Mouse (Mus musculus) CD4-positive, CD25-positive, alpha-beta regulatory T cell, adult 2 months (primary cell): ENCODE results near the gene Evi5l.
A peak's percentile ranks its signal among the peaks of the same experiment; 100 is the strongest.

Experiments
- DNase-seq: peaks from one replicate; pipeline ENCODE4 v3.0.0-alpha.2; 2012; ENCODE audit warnings: low read depth, low spot score

Gene Evi5l

DNA sequence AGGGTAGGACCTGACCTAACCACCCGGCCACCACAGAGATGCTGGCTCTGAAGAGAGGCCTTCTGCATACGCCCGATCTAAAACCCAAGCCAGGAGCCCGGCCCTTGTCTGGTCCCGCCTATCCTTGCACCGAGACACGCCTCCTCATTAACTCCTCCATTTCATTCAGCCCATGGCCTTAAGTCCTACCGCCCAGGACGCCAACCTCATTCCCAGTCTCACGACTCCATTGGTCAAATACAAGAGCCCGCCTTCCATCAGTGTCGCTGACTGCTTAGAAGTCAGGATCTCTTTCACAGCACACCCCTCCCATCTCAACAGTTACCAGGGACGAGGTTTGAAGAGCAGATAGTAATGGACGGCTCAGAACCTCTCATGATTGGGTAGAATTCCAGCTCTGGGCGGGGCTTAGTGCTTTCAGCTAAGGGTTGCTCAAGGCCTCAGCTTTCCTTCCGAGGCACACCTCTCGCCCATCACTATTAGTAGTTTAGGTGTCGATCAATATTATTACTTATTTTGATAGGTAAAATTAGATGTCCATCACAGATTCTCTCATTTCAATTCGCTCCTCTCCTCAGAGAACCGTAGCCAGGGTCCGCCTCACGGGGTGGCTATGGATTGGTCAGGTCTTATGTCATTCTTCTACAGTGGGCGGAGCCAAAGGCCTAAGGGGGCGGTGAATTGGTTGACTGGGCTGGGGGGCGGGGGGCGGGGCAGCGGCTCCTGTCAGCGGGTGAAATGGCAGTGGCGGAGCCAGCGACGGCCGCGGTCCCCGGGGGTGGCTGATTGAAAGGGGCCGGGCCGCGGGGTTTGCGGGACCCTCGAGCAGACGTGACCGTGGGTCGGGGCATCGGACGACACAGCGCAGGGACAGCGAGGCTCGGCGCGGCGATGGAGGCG is at the start of gene Evi5l:
Evi5l (plus strand) TSS at position 716 of the 900 bp plus-strand sequence.
- peak; percentile 98 for DNase-seq

DNA sequence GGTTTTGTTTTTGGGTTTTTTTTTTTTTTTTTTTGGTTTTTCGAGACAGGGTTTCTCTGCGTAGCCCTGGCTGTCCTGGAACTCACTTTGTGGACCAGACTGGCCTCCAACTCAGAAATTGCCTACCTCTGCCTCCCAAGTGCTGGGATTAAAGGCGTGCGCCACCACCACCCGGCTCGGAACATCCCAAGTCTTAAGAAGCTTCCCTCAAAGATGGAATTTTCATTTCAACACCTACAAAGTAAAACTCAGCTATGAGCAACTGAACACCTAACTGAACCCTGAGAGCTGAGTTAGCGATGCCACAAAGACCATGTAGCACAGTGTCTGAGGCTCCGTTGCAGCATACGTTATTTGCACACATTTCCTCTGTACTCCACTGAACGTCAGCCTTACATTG is 32.6 kb upstream of the Evi5l start, which contains the start of gene Cd209g:
Cd209g (plus strand) TSS at position 301 of the 400 bp plus-strand sequence.
- no peak for DNase-seq

DNA sequence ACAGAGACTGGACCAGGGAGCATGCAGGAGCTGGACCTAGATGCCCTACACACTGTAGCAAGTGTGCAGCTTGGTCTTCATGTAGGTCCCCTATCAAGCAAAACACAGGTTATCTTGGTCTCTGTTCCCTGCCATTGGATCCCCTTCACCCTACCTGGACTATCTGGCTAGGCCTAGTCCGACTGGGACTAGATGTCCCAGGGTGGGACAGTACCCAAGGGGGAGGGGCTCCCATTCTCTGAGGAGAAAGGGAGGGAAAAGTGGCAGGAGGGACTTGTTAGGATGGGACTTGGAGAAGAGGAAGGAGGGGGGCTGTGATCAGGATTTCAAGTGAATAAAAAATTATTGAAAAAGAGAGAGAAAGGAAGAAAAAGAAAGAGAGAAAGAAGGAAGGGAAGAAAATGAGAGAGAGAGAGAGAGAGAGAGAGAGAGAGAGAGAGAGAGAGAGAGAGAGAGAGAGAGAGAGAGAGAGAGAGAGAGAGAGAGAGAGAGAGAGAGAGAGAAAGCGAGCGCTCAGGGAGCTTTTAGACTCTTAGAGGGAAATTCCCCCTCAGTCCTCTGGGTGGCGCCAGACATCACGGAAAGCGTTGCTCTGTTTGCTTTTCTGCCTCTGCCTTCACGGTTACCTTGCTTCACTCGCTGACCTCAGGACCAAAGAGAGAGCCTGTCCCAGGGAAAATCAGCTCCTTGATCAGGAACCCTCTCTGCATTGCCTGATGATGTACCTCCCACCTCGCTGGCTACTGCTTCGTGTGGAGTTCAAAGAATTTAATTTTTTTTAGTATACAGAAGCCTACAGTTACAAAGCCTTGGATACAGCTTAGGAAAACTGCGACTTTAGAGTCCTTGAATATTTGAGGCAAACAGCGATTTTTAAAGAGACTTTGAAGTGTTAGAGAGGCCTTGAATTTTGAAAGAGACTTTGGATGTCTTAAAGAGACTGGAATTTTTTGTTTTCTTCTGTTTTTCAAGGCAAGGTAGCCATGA is 26.4 kb upstream of the Evi5l start:
- DNase-seq = peak; percentile 86

- DNase-seq = peak; percentile 66
Measured at GRCm38 (mm10) chr8:4141721-4142120, 24.6 kb upstream of the Evi5l start.

- no peak for DNase-seq
Measured at GRCm38 (mm10) chr8:4147272-4147671, 19.1 kb upstream of the Evi5l start.

DNA sequence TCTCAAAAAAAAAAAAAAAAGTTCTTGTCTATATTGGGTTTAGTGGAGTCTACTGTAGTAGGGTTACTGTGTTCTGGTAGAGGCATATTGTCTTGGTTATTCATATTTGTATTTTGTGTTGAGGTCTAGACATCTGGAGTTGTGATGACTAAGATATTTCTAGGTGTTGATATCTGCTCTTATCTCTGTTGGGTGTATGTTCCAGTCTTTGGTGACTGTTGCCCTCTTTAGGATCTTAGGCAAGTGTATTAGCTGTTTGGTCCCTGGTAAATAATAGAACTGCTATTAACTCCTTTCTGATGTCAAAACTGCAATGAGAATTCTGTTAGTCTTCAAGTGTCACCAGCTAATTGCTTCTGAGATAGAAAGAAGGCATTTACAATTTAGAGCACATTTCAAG is 11.5 kb upstream of the Evi5l start:
- no peak for DNase-seq

DNA sequence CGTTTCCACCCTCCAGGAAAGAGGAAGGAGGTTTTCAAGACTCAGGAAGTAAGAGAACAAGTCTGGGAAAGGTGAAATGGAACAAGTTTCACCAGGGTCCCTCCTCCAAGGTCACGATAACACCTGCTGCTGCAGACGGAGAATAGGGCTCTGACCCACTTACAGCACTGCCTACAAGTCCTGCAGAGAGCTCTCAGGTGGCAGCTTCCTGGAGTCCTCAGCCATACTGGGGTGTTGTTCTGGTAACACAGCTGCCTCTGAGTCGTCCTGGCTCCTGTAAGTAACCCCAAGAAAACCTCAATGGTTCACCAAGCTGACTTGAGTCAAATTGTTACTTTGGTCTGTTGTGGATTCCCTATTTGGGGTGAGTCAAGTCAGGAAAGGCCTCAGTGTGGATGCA is 3.6 kb upstream of the Evi5l start:
- no peak for DNase-seq

GRCm38 (mm10) chr8:4165176-4165851 is 1.1 kb upstream of the Evi5l start:
- DNase-seq = peak; percentile 45

DNA sequence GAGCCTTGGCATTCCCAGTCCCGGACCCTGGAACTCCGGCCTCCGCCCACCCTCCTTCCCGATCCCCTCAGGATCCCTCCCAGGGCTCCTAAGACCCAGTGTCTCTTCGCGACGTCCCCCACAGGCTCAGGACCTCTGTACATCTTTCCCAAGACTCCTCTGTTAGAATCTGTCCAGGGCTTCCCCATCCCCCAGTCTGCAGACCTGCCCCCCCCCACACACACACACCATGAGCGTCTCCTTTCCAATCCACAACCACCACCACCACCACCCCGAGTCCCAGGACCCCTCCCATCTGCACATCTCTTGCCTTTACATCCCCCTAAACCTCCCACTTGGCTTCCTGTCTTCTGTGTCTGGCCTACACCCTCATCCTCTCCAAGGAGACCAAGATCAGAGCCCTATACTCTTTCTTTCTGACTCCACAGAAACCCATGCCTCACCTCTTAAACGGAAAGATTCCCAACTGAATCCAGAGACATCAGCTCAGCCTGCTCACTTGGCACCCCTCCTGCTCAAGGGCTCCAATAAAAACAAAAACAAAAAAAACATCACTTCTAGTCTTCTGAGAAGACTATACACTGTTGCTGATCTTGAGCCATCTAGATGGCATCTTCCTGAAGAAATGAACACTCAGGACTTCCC is 636 bp downstream of the Evi5l start:
- no peak for DNase-seq

GRCm38 (mm10) chr8:4167918-4168317 is 1.6 kb downstream of the Evi5l start:
- DNase-seq = no peak

GRCm38 (mm10) chr8:4172486-4172885 is 6.1 kb downstream of the Evi5l start:
- DNase-seq = no peak

- no peak for DNase-seq
Measured at GRCm38 (mm10) chr8:4174018-4174417, 7.7 kb downstream of the Evi5l start.

- no peak for DNase-seq
Measured at GRCm38 (mm10) chr8:4183409-4183808, 17.0 kb downstream of the Evi5l start.

DNA sequence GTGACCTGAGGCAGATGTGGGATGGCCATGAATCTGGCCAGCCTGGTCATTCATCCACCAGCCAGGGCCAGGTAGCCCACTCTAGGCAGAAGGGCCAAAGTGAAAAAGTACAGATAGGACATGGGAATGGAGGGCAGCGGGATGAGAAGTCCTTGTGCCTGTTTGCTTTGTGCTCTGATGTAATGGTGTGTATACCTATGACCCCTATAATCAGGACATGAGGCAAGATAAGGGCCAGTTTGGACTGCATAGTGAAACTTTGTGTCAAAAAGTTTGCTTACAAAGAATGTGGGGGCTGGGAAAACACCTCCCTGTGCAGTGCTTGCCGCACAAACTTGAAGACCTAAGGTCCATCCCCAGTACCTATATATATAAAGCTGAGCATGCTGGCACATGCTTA is 19.8 kb downstream of the Evi5l start:
- DNase-seq = no peak

DNA sequence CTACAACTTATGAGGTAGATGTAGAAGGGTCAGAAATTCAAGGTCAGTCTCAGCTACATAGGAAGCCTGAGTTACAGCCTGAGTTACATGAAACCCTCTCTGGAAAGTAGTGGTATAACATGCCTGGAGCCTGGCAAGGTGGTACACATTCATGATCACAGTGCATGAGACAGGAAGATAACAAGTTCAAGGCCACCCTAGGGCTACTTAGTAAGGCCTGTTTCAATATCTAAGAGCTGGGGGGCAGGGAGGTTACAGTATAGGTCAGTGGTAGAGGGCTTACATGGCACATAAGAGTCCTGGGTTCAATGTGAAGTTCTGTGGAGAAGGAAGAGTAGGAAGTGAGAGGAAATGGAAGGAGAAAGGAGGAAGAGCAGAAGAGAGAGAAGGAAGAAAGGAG is 22.2 kb downstream of the Evi5l start:
- no peak for DNase-seq

DNA sequence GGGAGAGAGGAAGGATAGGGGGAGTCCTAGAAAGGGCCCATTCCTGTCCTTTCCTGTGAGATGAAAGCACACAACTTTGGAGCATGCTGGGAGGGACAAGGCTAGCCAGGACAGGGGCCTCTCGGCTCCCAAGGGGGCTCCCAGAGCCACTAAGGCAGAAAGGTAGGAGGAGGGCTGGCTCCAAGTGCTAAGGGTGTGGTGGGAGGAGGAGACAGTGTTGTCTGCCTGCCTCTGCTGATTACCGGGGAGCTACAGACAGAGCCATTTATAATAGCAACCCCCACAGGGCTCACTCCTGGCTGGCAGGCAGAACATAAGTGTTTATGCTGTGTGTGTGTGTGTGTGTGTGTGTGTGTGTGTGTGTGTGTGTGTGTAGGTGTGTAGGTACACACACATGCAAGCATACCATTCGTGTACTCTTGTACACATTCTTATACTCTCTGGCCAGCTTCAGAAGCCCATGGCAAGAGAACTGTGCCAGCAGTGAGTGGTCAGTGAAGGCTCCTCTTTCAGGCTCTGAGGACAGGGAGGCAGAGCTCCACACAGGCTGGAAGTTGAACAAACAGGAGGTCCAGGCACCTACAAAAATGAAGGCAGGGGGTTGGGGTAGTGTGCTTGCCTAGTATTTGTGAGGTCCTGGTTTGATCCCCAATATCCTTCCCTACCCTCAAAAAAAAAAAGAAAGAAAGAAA is 22.8 kb downstream of the Evi5l start:
- DNase-seq = no peak

- DNase-seq = no peak
Measured at GRCm38 (mm10) chr8:4192305-4192704, 25.9 kb downstream of the Evi5l start.

- peak; percentile 89 for DNase-seq
Measured at GRCm38 (mm10) chr8:4192807-4193587, 26.6 kb downstream of the Evi5l start.

DNA sequence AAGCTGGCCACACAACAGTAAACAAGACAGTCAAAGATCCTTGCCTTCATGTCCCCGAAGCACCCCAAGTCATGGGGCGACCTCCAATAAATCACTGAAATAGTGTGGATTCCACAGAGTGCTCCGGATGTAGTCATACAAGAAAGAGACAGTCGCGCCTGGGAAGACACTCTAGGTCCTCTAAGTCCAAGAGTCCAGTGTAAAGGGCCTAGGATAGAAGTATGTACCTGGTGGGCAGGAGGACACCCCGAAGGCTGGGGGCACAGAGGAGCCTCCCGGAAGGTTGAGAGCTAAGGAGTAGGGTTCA is 27.2 kb downstream of the Evi5l start:
- no peak for DNase-seq

- no peak for DNase-seq
Measured at GRCm38 (mm10) chr8:4201321-4201720, 35.0 kb downstream of the Evi5l start.
